Mouse (Mus musculus): ENCODE data around the gene Mettl21c. TPM values are rescaled to one million over a fixed set of nuclear protein-coding genes. Genes with fewer than 3 reads are reported as not detected.
"Not testable (repeated sequence)": the region's sequence is repeated elsewhere in the genome, so short reads cannot be mapped to it uniquely, and the experiment has no call there.

Gene Mettl21c
- not detected in 2 replicates for polyA plus RNA-seq (2011; ENCODE audit: insufficient read depth, insufficient read length, low replicate concordance, missing spikeins)

DNA sequence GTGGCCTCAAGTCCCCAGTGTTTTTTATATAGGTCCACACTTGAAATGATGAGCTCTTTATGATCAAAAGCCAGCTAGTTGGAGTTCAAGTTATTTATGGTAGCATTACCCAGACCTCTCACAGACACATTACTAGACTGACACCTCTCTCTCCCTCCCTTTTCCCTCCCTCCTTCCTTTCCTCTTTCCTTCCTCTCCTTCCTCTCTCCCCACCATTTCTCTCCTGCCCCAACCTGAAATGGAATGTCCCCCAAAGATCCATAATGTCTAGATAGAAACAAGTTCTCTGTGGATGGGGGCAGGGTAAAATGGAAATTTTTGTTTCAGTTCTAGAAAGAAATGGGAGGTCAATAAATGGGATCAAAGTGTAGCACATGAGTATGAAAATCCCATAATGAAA is at the start of gene Mettl21c:
Gene Mettl21c (minus strand): TSS at position 101 of the 400 bp plus-strand sequence.
- Histone ChIP-seq H3K4me3 (replicated peaks; ENCODE audit: control insufficient read depth, low read depth, low read length) (no peak within 1 kb of the TSS), H3K27ac (ENCODE audit: control insufficient read depth, insufficient read depth, low read depth, low read length, poor library complexity) (no peak within 1 kb of the TSS), H3K4me1 (ENCODE audit: control insufficient read depth, insufficient read depth, low read length) (no peaks in the 10 kb centered on the region)
- no peak for TF ChIP-seq POLR2A (IDR thresholded peaks at IDR 0.05; ENCODE audit: borderline replicate concordance, control insufficient read depth, low read depth, low read length)
- TF ChIP-seq CTCF (IDR thresholded peaks at IDR 0.05; ENCODE audit: control insufficient read depth, insufficient read depth, low read length), result no peak

DNA sequence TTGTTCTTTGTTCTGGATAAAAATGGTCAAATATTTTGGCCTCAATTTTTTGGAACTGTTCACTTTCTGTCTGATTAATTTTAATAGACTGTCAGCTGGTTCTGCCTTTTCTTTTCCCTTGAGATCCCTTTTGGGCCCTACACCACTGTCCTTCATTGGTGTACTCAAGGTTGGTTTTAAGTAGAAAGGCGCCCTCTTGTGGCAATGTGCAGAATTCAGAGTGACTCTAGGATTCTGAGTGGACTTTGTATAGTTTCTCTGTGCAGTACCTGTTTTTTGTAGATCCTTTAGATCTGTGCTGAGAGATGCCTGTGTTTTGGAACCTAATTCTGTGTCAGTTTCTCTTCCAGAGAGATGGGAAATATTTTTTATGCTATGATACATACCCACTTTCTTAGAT is 44.8 kb upstream of the Mettl21c start:
- Histone ChIP-seq H3K27ac (ENCODE audit: control insufficient read depth, insufficient read depth, low read depth, low read length, poor library complexity) (no peak overlapping the region), H3K4me1 (ENCODE audit: control insufficient read depth, insufficient read depth, low read length) (no peaks in the 10 kb centered on the region), H3K4me3 (replicated peaks; ENCODE audit: control insufficient read depth, low read depth, low read length) (no peak overlapping the region)
- WGBS, result 0% methylated on average over 1 of the region's 1 CpGs
- TF ChIP-seq CTCF (IDR thresholded peaks at IDR 0.05; ENCODE audit: control insufficient read depth, insufficient read depth, low read length) (no peak), POLR2A (IDR thresholded peaks at IDR 0.05; ENCODE audit: borderline replicate concordance, control insufficient read depth, low read depth, low read length) (no peak)

DNA sequence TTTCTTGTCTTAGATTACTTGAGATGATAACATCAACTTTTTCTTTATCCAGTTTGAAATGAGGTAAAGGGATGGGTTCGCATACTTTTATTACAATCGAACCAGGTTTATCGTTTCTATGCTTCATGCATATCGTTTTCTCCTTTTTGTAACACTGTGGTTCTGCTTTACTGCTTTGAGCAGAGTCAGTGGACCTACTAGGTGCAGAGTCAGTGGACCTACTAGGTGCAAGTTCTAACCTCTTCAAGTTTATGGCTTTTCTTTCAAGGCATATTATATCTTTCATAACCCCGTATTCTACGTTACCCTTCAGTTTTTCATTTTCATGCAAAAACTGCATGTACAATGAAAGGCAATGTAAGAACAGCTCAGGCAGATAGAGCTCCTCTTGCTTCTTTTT is 43.6 kb upstream of the Mettl21c start:
- 85% methylated on average over 6 of the region's 6 CpGs for WGBS
- Histone ChIP-seq H3K27ac (ENCODE audit: control insufficient read depth, insufficient read depth, low read depth, low read length, poor library complexity) (no peak overlapping the region), H3K4me1 (ENCODE audit: control insufficient read depth, insufficient read depth, low read length) (no peaks in the 10 kb centered on the region), H3K4me3 (replicated peaks; ENCODE audit: control insufficient read depth, low read depth, low read length) (no peak overlapping the region)
- TF ChIP-seq POLR2A (IDR thresholded peaks at IDR 0.05; ENCODE audit: borderline replicate concordance, control insufficient read depth, low read depth, low read length), result no peak
- TF ChIP-seq CTCF (IDR thresholded peaks at IDR 0.05; ENCODE audit: control insufficient read depth, insufficient read depth, low read length), result no peak

DNA sequence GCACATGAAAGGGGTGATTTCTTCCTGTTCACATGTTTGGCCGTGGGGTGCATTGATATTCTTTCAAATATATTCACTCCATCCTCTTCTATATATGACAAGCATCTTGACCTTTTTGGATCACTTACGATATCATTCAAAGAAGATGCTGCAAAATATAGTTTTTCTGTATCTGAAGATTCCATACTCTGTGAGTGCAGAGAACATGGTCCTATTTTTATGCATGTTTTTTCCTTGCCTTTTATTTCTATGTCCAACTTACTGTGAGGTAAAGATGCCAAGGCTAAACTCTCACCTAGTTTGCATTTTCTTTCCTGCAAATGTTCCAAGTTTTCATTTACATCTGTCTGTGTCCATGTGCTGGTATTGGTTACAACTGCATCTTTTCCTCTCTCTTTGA is 42.0 kb upstream of the Mettl21c start, which contains the start of gene Gm8251:
Gene Gm8251 (minus strand): TSS at position 101 of the 400 bp plus-strand sequence.
- 78% methylated on average over 2 of the region's 2 CpGs for WGBS
- TF ChIP-seq POLR2A (IDR thresholded peaks at IDR 0.05; ENCODE audit: borderline replicate concordance, control insufficient read depth, low read depth, low read length), result no peak
- Histone ChIP-seq H3K27ac (ENCODE audit: control insufficient read depth, insufficient read depth, low read depth, low read length, poor library complexity) (no peak within 1 kb of the TSS), H3K4me3 (replicated peaks; ENCODE audit: control insufficient read depth, low read depth, low read length) (no peak within 1 kb of the TSS), H3K4me1 (ENCODE audit: control insufficient read depth, insufficient read depth, low read length) (no peaks in the 10 kb centered on the region)

DNA sequence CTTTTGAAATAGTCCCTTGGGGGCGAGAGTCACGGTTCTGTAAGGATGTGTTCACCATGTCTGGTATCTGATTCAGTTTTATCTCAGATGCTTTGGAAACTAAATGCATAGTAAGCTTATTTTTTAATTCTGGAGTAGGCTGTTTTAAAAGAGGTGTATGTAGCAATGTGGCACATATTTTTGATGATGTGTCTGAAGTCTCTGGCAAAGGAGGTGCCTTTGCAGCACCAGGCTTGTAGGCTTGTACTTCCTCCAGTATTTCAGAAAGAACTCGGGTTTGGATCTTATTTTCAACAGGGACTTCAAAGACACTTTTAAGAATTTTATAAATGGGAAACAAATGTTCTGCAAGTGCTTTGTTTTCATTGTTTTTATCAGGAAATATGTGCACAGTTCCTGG is 38.0 kb upstream of the Mettl21c start:
- 67% methylated on average over 3 of the region's 3 CpGs for WGBS
- no peak overlapping the region for H3K4me3 ChIP-seq (replicated peaks; ENCODE audit: control insufficient read depth, low read depth, low read length)
- no peak for TF ChIP-seq POLR2A (IDR thresholded peaks at IDR 0.05; ENCODE audit: borderline replicate concordance, control insufficient read depth, low read depth, low read length)
- TF ChIP-seq CTCF (IDR thresholded peaks at IDR 0.05; ENCODE audit: control insufficient read depth, insufficient read depth, low read length), result no peak

DNA sequence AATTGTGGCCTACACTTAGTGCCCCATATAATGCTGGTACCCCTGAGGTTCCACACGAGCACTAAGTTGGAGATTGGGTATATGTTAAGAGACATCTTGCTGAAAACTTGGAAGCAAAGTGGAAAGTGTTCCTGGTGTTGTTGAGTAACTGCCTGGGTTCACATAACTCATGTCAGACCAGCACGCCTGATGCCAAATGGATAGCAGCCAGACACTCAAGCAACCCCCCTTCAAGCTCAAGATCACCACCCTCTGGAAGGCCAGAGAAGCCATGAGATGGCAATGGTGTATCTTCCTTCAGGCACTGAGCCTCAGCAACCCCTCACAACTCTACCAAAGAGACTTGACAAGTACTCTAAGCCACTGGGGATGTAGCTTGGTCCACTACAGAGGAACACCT is 26.7 kb upstream of the Mettl21c start:
- no peak for TF ChIP-seq POLR2A (IDR thresholded peaks at IDR 0.05; ENCODE audit: borderline replicate concordance, control insufficient read depth, low read depth, low read length)
- no peaks in the 10 kb centered on the region; the same call in 1 of the 2 replicates for H3K4me1 ChIP-seq (ENCODE audit: control insufficient read depth, insufficient read depth, low read length)
- H3K4me3 ChIP-seq (replicated peaks; ENCODE audit: control insufficient read depth, low read depth, low read length), result no peak overlapping the region
- 68% methylated on average over 2 of the region's 2 CpGs for WGBS
- no peak overlapping the region for H3K27ac ChIP-seq (ENCODE audit: control insufficient read depth, insufficient read depth, low read depth, low read length, poor library complexity)

More for the DNA sequence above, 38.0 kb upstream of the Mettl21c start:
- Histone ChIP-seq H3K4me1 (ENCODE audit: control insufficient read depth, insufficient read depth, low read length) (no peaks in the 10 kb centered on the region), H3K27ac (ENCODE audit: control insufficient read depth, insufficient read depth, low read depth, low read length, poor library complexity) (no peak overlapping the region)

DNA sequence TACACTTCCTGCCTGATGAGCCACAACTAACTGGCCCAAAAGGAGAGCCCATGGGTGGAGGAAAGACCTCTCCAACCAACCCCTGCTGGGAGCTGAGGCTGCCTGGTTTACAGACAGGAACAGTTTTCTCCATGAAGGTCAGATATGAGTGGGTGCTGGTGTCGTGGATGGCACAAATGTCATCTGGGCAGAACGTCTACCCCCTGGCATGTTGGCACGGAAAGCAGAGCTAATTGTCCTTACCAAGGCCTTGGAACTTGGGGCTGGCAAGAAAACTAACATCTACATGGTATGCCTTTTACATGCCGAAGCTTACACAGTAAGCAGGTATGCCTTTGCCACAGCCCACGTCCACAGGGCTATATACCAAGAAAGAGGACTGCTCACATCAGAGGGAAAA is 25.9 kb upstream of the Mettl21c start:
- not testable (repeated sequence) for H3K27ac ChIP-seq (ENCODE audit: control insufficient read depth, insufficient read depth, low read depth, low read length, poor library complexity); H3K4me1 ChIP-seq (ENCODE audit: control insufficient read depth, insufficient read depth, low read length); H3K4me3 ChIP-seq (replicated peaks; ENCODE audit: control insufficient read depth, low read depth, low read length)
- WGBS, result 83% methylated on average over 5 of the region's 5 CpGs

DNA sequence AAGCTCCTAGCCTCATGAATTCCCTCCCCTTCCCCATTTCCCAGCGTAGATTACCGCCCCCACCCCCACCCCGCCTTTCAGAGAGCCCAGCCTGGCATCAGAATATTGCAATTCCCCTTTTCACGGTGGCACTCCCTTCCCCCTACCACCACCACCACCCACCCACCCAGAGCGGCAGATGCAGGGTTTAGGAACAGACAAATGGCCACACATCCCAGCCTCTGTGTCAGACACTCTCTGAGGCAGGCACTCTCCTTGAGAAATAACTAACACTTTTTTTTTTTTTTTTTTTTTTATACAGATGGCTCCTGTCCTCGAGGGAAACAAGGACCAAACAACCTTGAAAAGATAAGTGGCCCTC is 22.7 kb upstream of the Mettl21c start:
- Histone ChIP-seq H3K27ac (ENCODE audit: control insufficient read depth, insufficient read depth, low read depth, low read length, poor library complexity) (no peak overlapping the region), H3K4me1 (ENCODE audit: control insufficient read depth, insufficient read depth, low read length) (no peaks in the 10 kb centered on the region; the same call in 1 of the 2 replicates), H3K4me3 (replicated peaks; ENCODE audit: control insufficient read depth, low read depth, low read length) (peak overlapping the region; percentile 55)
- TF ChIP-seq POLR2A (IDR thresholded peaks at IDR 0.05; ENCODE audit: borderline replicate concordance, control insufficient read depth, low read depth, low read length), result no peak
- no peak for TF ChIP-seq CTCF (IDR thresholded peaks at IDR 0.05; ENCODE audit: control insufficient read depth, insufficient read depth, low read length)
- WGBS, result 6% methylated on average over 6 of the region's 6 CpGs

DNA sequence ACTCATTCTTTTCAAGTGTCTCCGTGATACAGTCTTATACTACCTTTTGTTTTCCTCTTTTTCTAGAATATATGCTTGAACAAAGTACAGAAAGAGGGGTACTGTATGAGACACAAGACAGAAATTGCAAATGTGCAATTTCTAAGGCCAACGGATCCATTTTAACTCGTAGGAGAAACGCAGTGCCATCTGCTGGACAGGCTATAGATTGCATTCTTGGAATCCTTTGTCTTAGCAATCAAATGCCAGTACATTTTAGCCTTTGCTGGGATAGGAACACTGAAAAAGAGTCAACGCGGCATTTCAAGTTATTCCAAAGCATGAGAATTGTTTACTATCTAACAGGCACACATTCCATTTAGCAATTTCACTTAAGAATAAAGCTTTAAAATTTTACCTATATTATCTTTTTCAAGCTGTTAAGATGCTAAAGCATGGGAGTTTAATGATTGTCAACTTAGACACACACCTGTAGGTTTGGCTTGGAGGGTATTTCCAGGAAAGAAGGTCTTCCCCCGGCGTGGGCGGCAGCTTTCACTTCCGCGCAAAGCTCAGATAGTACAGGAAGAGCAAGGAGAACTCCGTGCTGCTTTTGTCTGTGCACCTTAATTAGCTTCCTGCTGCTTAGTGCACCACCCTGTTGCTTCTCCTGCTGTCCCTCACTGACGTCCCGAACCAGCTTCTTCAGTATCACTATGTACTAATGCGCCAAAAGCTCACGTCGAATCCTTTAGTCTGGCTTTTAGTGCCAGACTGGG is 22.1 kb upstream of the Mettl21c start:
- under 1% methylated on average over 17 of the region's 17 CpGs for WGBS
- TF ChIP-seq CTCF (IDR thresholded peaks at IDR 0.05; ENCODE audit: control insufficient read depth, insufficient read depth, low read length) (peak; percentile 47; the same call in 1 of the 2 replicates), POLR2A (IDR thresholded peaks at IDR 0.05; ENCODE audit: borderline replicate concordance, control insufficient read depth, low read depth, low read length) (no peak)
- no peak overlapping the region for H3K27ac ChIP-seq (ENCODE audit: control insufficient read depth, insufficient read depth, low read depth, low read length, poor library complexity)
- no peaks in the 10 kb centered on the region; the same call in 1 of the 2 replicates for H3K4me1 ChIP-seq (ENCODE audit: control insufficient read depth, insufficient read depth, low read length)
- H3K4me3 ChIP-seq (replicated peaks; ENCODE audit: control insufficient read depth, low read depth, low read length), result peak overlapping the region; percentile 55
